Mouse (Mus musculus): ENCODE measurements around the gene Tfcp2. TPM values are rescaled to one million over a fixed set of nuclear protein-coding genes. Genes with fewer than 3 reads are reported as not detected.
"Not testable (repeated sequence)": the region's sequence is repeated elsewhere in the genome, so short reads cannot be mapped to it uniquely, and the experiment has no call there.

The Tfcp2 gene
- total and polyA plus RNA-seq, 2 experiments from 2014 or later: 11.0 to 11.2 TPM

- 50% methylated on average over 9 of the region's 9 CpGs for WGBS
- Histone ChIP-seq H3K27ac (ENCODE audit: low read depth) (no peak overlapping the region), H3K9me3 (replicated peaks; ENCODE audit: control insufficient read depth, low read length) (no peaks in the 10 kb centered on the region), H3K9ac (replicated peaks; ENCODE audit: low read depth, low read length) (no peak overlapping the region), H3K4me2 (ENCODE audit: low read depth, low read length) (no peak overlapping the region), H3K36me3 (replicated peaks; ENCODE audit: control insufficient read depth, insufficient read depth, low read length) (no peaks in the 10 kb centered on the region), H3K27me3 (ENCODE audit: control insufficient read depth, insufficient read depth, low read length) (no peaks in the 10 kb centered on the region), H3K4me1 (ENCODE audit: control insufficient read depth, insufficient read depth) (peaks cover 7% of the 10 kb centered on the region), H3K4me3 (ENCODE audit: low read depth, low read length) (no peak overlapping the region)
- no peak for DNase-seq (ENCODE audit: low spot score)
- TF ChIP-seq EP300 (IDR thresholded peaks at IDR 0.05; ENCODE audit: low read depth) (no peak), CTCF (IDR thresholded peaks at IDR 0.05; ENCODE audit: low read depth) (no peak)
- no peak for ATAC-seq (ENCODE audit: insufficient read depth, low read depth)
Measured at GRCm38 (mm10) chr15:100556378-100556777, 4.6 kb upstream of the Tfcp2 start.

DNA sequence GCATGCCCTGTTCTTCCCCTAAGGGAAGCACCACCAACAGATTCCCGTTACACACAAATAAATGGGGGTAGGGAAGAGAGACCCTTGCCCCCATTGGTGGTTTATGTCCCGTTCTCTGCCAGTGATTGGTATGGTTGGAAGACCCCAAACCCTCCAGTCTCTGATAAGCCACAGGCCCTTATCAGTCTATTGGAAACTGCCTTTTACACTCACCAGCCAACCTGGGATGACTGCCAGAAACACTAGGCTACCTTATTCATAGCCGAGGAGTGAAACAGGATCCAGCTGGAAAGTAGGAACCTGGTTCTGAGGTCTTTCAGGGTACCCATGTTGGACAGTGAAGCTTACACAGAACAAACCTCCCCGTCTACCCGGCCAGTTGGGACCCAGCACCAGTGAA is 4.2 kb upstream of the Tfcp2 start:
- Histone ChIP-seq H3K4me2 (ENCODE audit: low read depth, low read length) (no peak overlapping the region), H3K27ac (ENCODE audit: low read depth) (no peak overlapping the region), H3K27me3 (ENCODE audit: control insufficient read depth, insufficient read depth, low read length) (no peaks in the 10 kb centered on the region), H3K4me3 (ENCODE audit: low read depth, low read length) (no peak overlapping the region), H3K9ac (replicated peaks; ENCODE audit: low read depth, low read length) (no peak overlapping the region), H3K36me3 (replicated peaks; ENCODE audit: control insufficient read depth, insufficient read depth, low read length) (no peaks in the 10 kb centered on the region), H3K4me1 (ENCODE audit: control insufficient read depth, insufficient read depth) (peaks cover 9% of the 10 kb centered on the region), H3K9me3 (replicated peaks; ENCODE audit: control insufficient read depth, low read length) (no peaks in the 10 kb centered on the region)
- ATAC-seq (ENCODE audit: insufficient read depth, low read depth) (no peak), DNase-seq (ENCODE audit: low spot score) (peak; percentile 40)
- 32% methylated on average over 5 of the region's 5 CpGs for WGBS
- no peak for TF ChIP-seq EP300 (IDR thresholded peaks at IDR 0.05; ENCODE audit: low read depth)
- TF ChIP-seq CTCF (IDR thresholded peaks at IDR 0.05; ENCODE audit: low read depth): no peak

DNA sequence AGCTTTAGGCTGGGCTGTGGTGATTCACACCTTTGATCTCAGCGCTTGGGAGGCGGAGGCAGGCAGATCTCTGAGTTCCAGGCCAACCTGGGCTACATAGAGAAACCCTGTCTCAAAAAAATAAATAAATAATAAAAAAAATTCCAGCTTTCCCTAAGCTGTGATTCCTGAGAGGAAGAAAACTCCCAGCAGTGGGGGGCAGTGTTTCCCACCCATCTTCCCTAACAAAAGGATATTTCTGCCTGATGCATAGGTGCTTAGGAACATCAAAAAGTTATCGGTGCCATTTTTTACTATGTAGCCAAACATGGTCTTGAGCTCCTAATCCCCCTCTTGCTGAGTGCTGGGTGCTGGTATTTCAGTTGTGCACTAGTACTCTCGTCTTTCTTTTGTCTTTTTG is 1.5 kb downstream of the Tfcp2 start:
- H3K9ac ChIP-seq (replicated peaks; ENCODE audit: low read depth, low read length): no peak overlapping the region
- H3K27ac ChIP-seq (ENCODE audit: low read depth): no peak overlapping the region

GRCm38 (mm10) chr15:100543651-100544030 is 8.2 kb downstream of the Tfcp2 start:
- H3K27me3 ChIP-seq (ENCODE audit: control insufficient read depth, insufficient read depth, low read length); H3K9me3 ChIP-seq (replicated peaks; ENCODE audit: control insufficient read depth, low read length); H3K9ac ChIP-seq (replicated peaks; ENCODE audit: low read depth, low read length); H3K4me1 ChIP-seq (ENCODE audit: control insufficient read depth, insufficient read depth); H3K4me3 ChIP-seq (ENCODE audit: low read depth, low read length); H3K4me2 ChIP-seq (ENCODE audit: low read depth, low read length); H3K27ac ChIP-seq (ENCODE audit: low read depth); DNase-seq (ENCODE audit: low spot score); H3K36me3 ChIP-seq (replicated peaks; ENCODE audit: control insufficient read depth, insufficient read depth, low read length); ATAC-seq (ENCODE audit: insufficient read depth, low read depth): not testable (repeated sequence)
- 97% methylated on average over 14 of the region's 14 CpGs for WGBS

More for the DNA sequence above, 1.5 kb downstream of the Tfcp2 start:
- Histone ChIP-seq H3K27me3 (ENCODE audit: control insufficient read depth, insufficient read depth, low read length) (no peaks in the 10 kb centered on the region), H3K36me3 (replicated peaks; ENCODE audit: control insufficient read depth, insufficient read depth, low read length) (no peaks in the 10 kb centered on the region), H3K4me3 (ENCODE audit: low read depth, low read length) (no peak overlapping the region), H3K4me1 (ENCODE audit: control insufficient read depth, insufficient read depth) (peaks cover 12% of the 10 kb centered on the region), H3K9me3 (replicated peaks; ENCODE audit: control insufficient read depth, low read length) (no peaks in the 10 kb centered on the region), H3K4me2 (ENCODE audit: low read depth, low read length) (no peak overlapping the region)
- TF ChIP-seq CTCF (IDR thresholded peaks at IDR 0.05; ENCODE audit: low read depth) (no peak), EP300 (IDR thresholded peaks at IDR 0.05; ENCODE audit: low read depth) (no peak)
- DNase-seq (ENCODE audit: low spot score) (no peak), ATAC-seq (ENCODE audit: insufficient read depth, low read depth) (no peak)
- WGBS: 86% methylated on average over 4 of the region's 4 CpGs

- not testable (repeated sequence) for H3K4me2 ChIP-seq (ENCODE audit: low read depth, low read length); H3K4me1 ChIP-seq (ENCODE audit: control insufficient read depth, insufficient read depth); H3K9me3 ChIP-seq (replicated peaks; ENCODE audit: control insufficient read depth, low read length); H3K4me3 ChIP-seq (ENCODE audit: low read depth, low read length); H3K27ac ChIP-seq (ENCODE audit: low read depth); H3K9ac ChIP-seq (replicated peaks; ENCODE audit: low read depth, low read length); H3K36me3 ChIP-seq (replicated peaks; ENCODE audit: control insufficient read depth, insufficient read depth, low read length); H3K27me3 ChIP-seq (ENCODE audit: control insufficient read depth, insufficient read depth, low read length); ATAC-seq (ENCODE audit: insufficient read depth, low read depth); DNase-seq (ENCODE audit: low spot score)
- WGBS: 94% methylated on average over 25 of the region's 28 CpGs
Measured at GRCm38 (mm10) chr15:100542876-100543650, 8.7 kb downstream of the Tfcp2 start.

- H3K4me2 ChIP-seq (ENCODE audit: low read depth, low read length): no peak overlapping the region
- H3K9ac ChIP-seq (replicated peaks; ENCODE audit: low read depth, low read length): no peak overlapping the region
- no peak for DNase-seq (ENCODE audit: low spot score)
- no peak overlapping the region for H3K4me3 ChIP-seq (ENCODE audit: low read depth, low read length)
- 90% methylated on average over 4 of the region's 4 CpGs for WGBS
- H3K27me3 ChIP-seq (ENCODE audit: control insufficient read depth, insufficient read depth, low read length): no peaks in the 10 kb centered on the region
- H3K9me3 ChIP-seq (replicated peaks; ENCODE audit: control insufficient read depth, low read length): no peaks in the 10 kb centered on the region
- TF ChIP-seq CTCF (IDR thresholded peaks at IDR 0.05; ENCODE audit: low read depth): no peak
- TF ChIP-seq EP300 (IDR thresholded peaks at IDR 0.05; ENCODE audit: low read depth): no peak
- H3K36me3 ChIP-seq (replicated peaks; ENCODE audit: control insufficient read depth, insufficient read depth, low read length): no peaks in the 10 kb centered on the region
- no peak for ATAC-seq (ENCODE audit: insufficient read depth, low read depth)
- H3K27ac ChIP-seq (ENCODE audit: low read depth): no peak overlapping the region
- H3K4me1 ChIP-seq (ENCODE audit: control insufficient read depth, insufficient read depth): no peaks in the 10 kb centered on the region
Measured at GRCm38 (mm10) chr15:100541426-100541825, 10.4 kb downstream of the Tfcp2 start.

DNA sequence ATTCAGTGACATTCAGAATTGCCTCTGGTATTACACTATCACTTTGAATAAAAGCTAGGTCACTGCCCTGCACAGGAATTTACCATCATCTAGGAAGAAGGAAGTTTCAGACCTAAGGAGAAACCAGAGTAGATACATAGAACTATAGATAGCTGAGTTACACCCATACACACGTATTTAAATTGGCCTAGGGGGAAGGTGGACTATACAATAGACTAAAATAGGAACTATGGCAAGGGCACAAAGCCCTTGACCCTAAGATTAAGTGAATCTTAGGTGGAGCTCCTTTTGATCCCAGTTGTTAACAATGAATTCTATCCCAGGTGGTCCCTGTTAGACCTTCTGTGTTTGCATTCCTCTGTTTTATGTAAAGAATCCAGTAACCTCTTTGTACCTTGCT is 10.8 kb downstream of the Tfcp2 start:
- WGBS: 39% methylated on average over 1 of the region's 1 CpGs
- not testable (repeated sequence) for DNase-seq (ENCODE audit: low spot score); ATAC-seq (ENCODE audit: insufficient read depth, low read depth); H3K9ac ChIP-seq (replicated peaks; ENCODE audit: low read depth, low read length); H3K27ac ChIP-seq (ENCODE audit: low read depth); H3K36me3 ChIP-seq (replicated peaks; ENCODE audit: control insufficient read depth, insufficient read depth, low read length); H3K4me3 ChIP-seq (ENCODE audit: low read depth, low read length); H3K4me1 ChIP-seq (ENCODE audit: control insufficient read depth, insufficient read depth); H3K4me2 ChIP-seq (ENCODE audit: low read depth, low read length); H3K9me3 ChIP-seq (replicated peaks; ENCODE audit: control insufficient read depth, low read length); H3K27me3 ChIP-seq (ENCODE audit: control insufficient read depth, insufficient read depth, low read length)

Data from heart, postnatal 0 days (tissue).